Mouse (Mus musculus): ENCODE data around the gene Vcam1. TPM values are rescaled to one million over a fixed set of nuclear protein-coding genes. Genes with fewer than 3 reads are reported as not detected.

Gene Vcam1
- total and polyA plus RNA-seq, 2 experiments from 2014 or later: 34.4 to 36.2 TPM

GRCm38 (mm10) chr3:116104866-116105647 lies 24.4 kb downstream of the Vcam1 start:
- peak; percentile 93 for DNase-seq (ENCODE audit: low spot score)
- no peaks in the 10 kb centered on the region for H3K9me3 ChIP-seq (ENCODE audit: low read length)
- ATAC-seq (ENCODE audit: low FRiP score): peak; percentile 93
- peak overlapping the region; percentile 26 for H3K4me3 ChIP-seq (ENCODE audit: low read depth, low read length)
- 5% methylated on average over 21 of the region's 21 CpGs for WGBS
- no peaks in the 10 kb centered on the region for H3K27me3 ChIP-seq (ENCODE audit: insufficient read depth, low read length)
- no peaks in the 10 kb centered on the region for H3K36me3 ChIP-seq (ENCODE audit: insufficient read depth, low read length)
- H3K9ac ChIP-seq (replicated peaks; ENCODE audit: low read length, poor library complexity, severe bottlenecking): 0 out of 2 replicates have a peak overlapping the region, but pooled peaks have one; percentile 42
- peak; percentile 26 for TF ChIP-seq CTCF (IDR thresholded peaks at IDR 0.05)
- H3K4me1 ChIP-seq (ENCODE audit: insufficient read depth, low read length): no peaks in the 10 kb centered on the region
- peak overlapping the region; percentile 57 for H3K4me2 ChIP-seq (ENCODE audit: low read depth, low read length, poor library complexity, severe bottlenecking)
- H3K27ac ChIP-seq (ENCODE audit: low read depth, low read length): no peak overlapping the region

- DNase-seq (ENCODE audit: low spot score) (no peak), ATAC-seq (ENCODE audit: low FRiP score) (no peak)
- Histone ChIP-seq H3K9ac (replicated peaks; ENCODE audit: low read length, poor library complexity, severe bottlenecking) (no peak overlapping the region), H3K27ac (ENCODE audit: low read depth, low read length) (no peak overlapping the region), H3K4me1 (ENCODE audit: insufficient read depth, low read length) (no peaks in the 10 kb centered on the region), H3K4me3 (ENCODE audit: low read depth, low read length) (no peak overlapping the region), H3K27me3 (ENCODE audit: insufficient read depth, low read length) (no peaks in the 10 kb centered on the region), H3K36me3 (ENCODE audit: insufficient read depth, low read length) (no peaks in the 10 kb centered on the region), H3K4me2 (ENCODE audit: low read depth, low read length, poor library complexity, severe bottlenecking) (peak overlapping the region; percentile 57; the same call in 1 of the 2 replicates), H3K9me3 (ENCODE audit: low read length) (no peaks in the 10 kb centered on the region)
- WGBS: 32% methylated on average over 4 of the region's 4 CpGs
- no peak for TF ChIP-seq CTCF (IDR thresholded peaks at IDR 0.05)
Observed at GRCm38 (mm10) chr3:116104270-116104669, 25.2 kb downstream of the Vcam1 start.

GRCm38 (mm10) chr3:116100850-116101249 lies 28.6 kb downstream of the Vcam1 start:
- Histone ChIP-seq H3K9me3 (ENCODE audit: low read length) (no peaks in the 10 kb centered on the region), H3K27me3 (ENCODE audit: insufficient read depth, low read length) (no peaks in the 10 kb centered on the region), H3K4me1 (ENCODE audit: insufficient read depth, low read length) (no peaks in the 10 kb centered on the region), H3K4me3 (ENCODE audit: low read depth, low read length) (no peak overlapping the region), H3K9ac (replicated peaks; ENCODE audit: low read length, poor library complexity, severe bottlenecking) (no peak overlapping the region), H3K4me2 (ENCODE audit: low read depth, low read length, poor library complexity, severe bottlenecking) (no peak overlapping the region), H3K27ac (ENCODE audit: low read depth, low read length) (no peak overlapping the region), H3K36me3 (ENCODE audit: insufficient read depth, low read length) (no peaks in the 10 kb centered on the region)
- no peak for ATAC-seq (ENCODE audit: low FRiP score)
- 81% methylated on average over 1 of the region's 1 CpGs for WGBS
- TF ChIP-seq CTCF (IDR thresholded peaks at IDR 0.05): no peak
- no peak for DNase-seq (ENCODE audit: low spot score)

- Histone ChIP-seq H3K9ac (replicated peaks; ENCODE audit: low read length, poor library complexity, severe bottlenecking) (no peak overlapping the region), H3K27ac (ENCODE audit: low read depth, low read length) (no peak overlapping the region), H3K36me3 (ENCODE audit: insufficient read depth, low read length) (no peaks in the 10 kb centered on the region), H3K4me1 (ENCODE audit: insufficient read depth, low read length) (no peaks in the 10 kb centered on the region), H3K27me3 (ENCODE audit: insufficient read depth, low read length) (no peaks in the 10 kb centered on the region), H3K9me3 (ENCODE audit: low read length) (no peaks in the 10 kb centered on the region), H3K4me3 (ENCODE audit: low read depth, low read length) (no peak overlapping the region), H3K4me2 (ENCODE audit: low read depth, low read length, poor library complexity, severe bottlenecking) (no peak overlapping the region)
- TF ChIP-seq CTCF (IDR thresholded peaks at IDR 0.05): no peak
- 79% methylated on average over 3 of the region's 3 CpGs for WGBS
- ATAC-seq (ENCODE audit: low FRiP score) (no peak), DNase-seq (ENCODE audit: low spot score) (no peak)
Observed at GRCm38 (mm10) chr3:116095934-116096333, 33.6 kb downstream of the Vcam1 start.

DNA sequence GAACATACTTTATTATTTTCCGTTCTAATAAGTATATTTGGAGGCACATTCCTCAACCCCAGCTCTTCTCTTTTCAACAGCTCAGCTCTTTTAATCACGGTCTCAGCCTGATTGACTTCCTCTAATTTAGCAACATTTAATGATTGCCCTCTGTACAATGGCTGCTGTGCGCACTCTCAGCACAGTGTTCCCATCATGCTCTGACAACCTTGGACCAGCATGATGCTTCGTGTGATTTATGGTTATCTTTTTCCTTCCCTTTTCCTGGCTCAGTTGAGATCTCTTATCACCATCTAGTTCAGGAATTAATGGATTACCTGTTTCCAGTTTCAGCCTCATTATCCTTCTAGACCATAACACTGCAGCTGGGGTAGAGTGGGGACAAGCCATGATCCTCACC lies 34.2 kb downstream of the Vcam1 start:
- 90% methylated on average over 4 of the region's 4 CpGs for WGBS
- H3K27ac ChIP-seq (ENCODE audit: low read depth, low read length): no peak overlapping the region
- no peaks in the 10 kb centered on the region for H3K9me3 ChIP-seq (ENCODE audit: low read length)
- no peak for TF ChIP-seq CTCF (IDR thresholded peaks at IDR 0.05)
- H3K4me1 ChIP-seq (ENCODE audit: insufficient read depth, low read length): no peaks in the 10 kb centered on the region
- H3K4me2 ChIP-seq (ENCODE audit: low read depth, low read length, poor library complexity, severe bottlenecking): no peak overlapping the region
- DNase-seq (ENCODE audit: low spot score): no peak
- no peak overlapping the region for H3K4me3 ChIP-seq (ENCODE audit: low read depth, low read length)
- no peak overlapping the region for H3K9ac ChIP-seq (replicated peaks; ENCODE audit: low read length, poor library complexity, severe bottlenecking)
- ATAC-seq (ENCODE audit: low FRiP score): no peak
- H3K36me3 ChIP-seq (ENCODE audit: insufficient read depth, low read length): no peaks in the 10 kb centered on the region
- H3K27me3 ChIP-seq (ENCODE audit: insufficient read depth, low read length): no peaks in the 10 kb centered on the region

DNA sequence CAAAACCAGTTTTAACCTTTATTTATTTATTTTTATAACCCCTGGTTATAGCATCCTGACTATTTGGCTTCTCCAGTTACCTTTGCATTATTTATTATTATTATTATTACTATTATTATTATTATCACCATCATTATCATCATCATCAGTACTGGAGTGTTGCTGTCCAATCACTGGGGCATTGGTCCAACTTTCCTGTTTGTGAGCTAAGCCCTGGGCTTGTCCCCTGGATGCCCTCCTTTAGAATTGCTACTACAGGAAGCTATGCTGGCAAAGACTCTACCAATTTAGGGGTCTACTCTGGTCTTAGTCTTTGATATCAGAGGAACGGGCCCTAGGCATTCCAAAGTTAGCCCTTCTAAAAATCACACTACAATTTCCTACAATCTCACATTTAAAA lies 34.6 kb downstream of the Vcam1 start:
- no peak overlapping the region for H3K4me3 ChIP-seq (ENCODE audit: low read depth, low read length)
- H3K4me2 ChIP-seq (ENCODE audit: low read depth, low read length, poor library complexity, severe bottlenecking): no peak overlapping the region
- H3K27me3 ChIP-seq (ENCODE audit: insufficient read depth, low read length): no peaks in the 10 kb centered on the region
- H3K9ac ChIP-seq (replicated peaks; ENCODE audit: low read length, poor library complexity, severe bottlenecking): no peak overlapping the region
- no peaks in the 10 kb centered on the region for H3K9me3 ChIP-seq (ENCODE audit: low read length)
- WGBS: 80% methylated on average over 1 of the region's 1 CpGs
- no peak overlapping the region for H3K27ac ChIP-seq (ENCODE audit: low read depth, low read length)
- ATAC-seq (ENCODE audit: low FRiP score) (no peak), DNase-seq (ENCODE audit: low spot score) (no peak)
- TF ChIP-seq CTCF (IDR thresholded peaks at IDR 0.05): no peak
- no peaks in the 10 kb centered on the region for H3K4me1 ChIP-seq (ENCODE audit: insufficient read depth, low read length)
- H3K36me3 ChIP-seq (ENCODE audit: insufficient read depth, low read length): no peaks in the 10 kb centered on the region
